Mouse (Mus musculus): ENCODE results near the gene Usp3. TPM values are rescaled to one million over a fixed set of nuclear protein-coding genes. Genes with fewer than 3 reads are reported as not detected.

Usp3 gene
- polyA plus RNA-seq (2012; rRNA removed), result 6.0 and 6.1 TPM in 2 replicates

GRCm38 (mm10) chr9:66592708-66593612 lies at the start of gene Usp3:
Gene Usp3, minus strand, starts transcription at chr9:66593142.

GRCm38 (mm10) chr9:66514256-66514770 lies 78.6 kb downstream of the Usp3 start, which contains the start of gene Fbxl22:
Gene Fbxl22, minus strand, starts transcription at chr9:66514593.

Other genes with a start within 250 kb of the Usp3 start
- gene Herc1, start 242.7 kb downstream of the Usp3 start, polyA plus RNA-seq (2012; rRNA removed), result 22.7 and 26.3 TPM in 2 replicates
- 0.17 and 0.20 TPM in 2 replicates for gene Fbxl22, start 78.5 kb downstream of the Usp3 start, polyA plus RNA-seq (2012; rRNA removed)
- 0.16 and 0.32 TPM in 2 replicates for gene Car12, start 120.5 kb upstream of the Usp3 start, polyA plus RNA-seq (2012; rRNA removed)
- gene Aph1b, start 202.3 kb upstream of the Usp3 start, polyA plus RNA-seq (2012; rRNA removed), result 0.51 and 0.63 TPM in 2 replicates
- 0.05 and 0.07 TPM in 2 replicates for gene Gm10647, start 203.9 kb upstream of the Usp3 start, polyA plus RNA-seq (2012; rRNA removed)
- gene Aph1c, start 241.6 kb upstream of the Usp3 start, polyA plus RNA-seq (2012; rRNA removed), result 0.59 and 0.76 TPM in 2 replicates

Measured in liver, embryonic 14 days (tissue).